Mouse (Mus musculus): ENCODE data around the gene Fbxo2.

GRCm38 (mm10) chr4:148137503-148137902 lies 22.9 kb upstream of the Fbxo2 start:
- TF ChIP-seq CTCF (IDR thresholded peaks at IDR 0.05; ENCODE audit: control insufficient read depth, insufficient read depth, low read length): no peak
- no peak for TF ChIP-seq POLR2A (IDR thresholded peaks at IDR 0.05; ENCODE audit: borderline replicate concordance, control insufficient read depth, low read depth, low read length)

Measured in bone marrow, adult 2 months (tissue).